Mouse (Mus musculus): ENCODE results near the gene Rbm34. TPM values are rescaled to one million over a fixed set of nuclear protein-coding genes. Genes with fewer than 3 reads are reported as not detected.

Gene Rbm34
- polyA plus RNA-seq, 1 experiment from 2014 or later, result 26.7 TPM

GRCm38 (mm10) chr8:126913241-126914106, 57.4 kb downstream of the Rbm34 start:
- no peak for DNase-seq (ENCODE audit: low read depth, low spot score)
- TF ChIP-seq CTCF (IDR thresholded peaks at IDR 0.05), result no peak
- ATAC-seq, result no peak
- CTCF ChIA-PET, result interaction anchor here (1.2 kb wide), 1 partner anchor 416 kb away, joined by 3 read pairs; no protein-coding TSS in a partner anchor
- H3K27me3 ChIP-seq, result no peaks in the 10 kb centered on the region
- POLR2A ChIA-PET, result no interaction called here
- in situ Hi-C loops (cut with MboI; ENCODE audit: low pct_unique_long_range_greater_than_20kb), result no loop called here

- no peak for ATAC-seq
- TF ChIP-seq CTCF (IDR thresholded peaks at IDR 0.05), result no peak
- ChIA-PET CTCF (no interaction called here), POLR2A (no interaction called here)
- no peak for DNase-seq (ENCODE audit: low read depth, low spot score)
- in situ Hi-C loops (cut with MboI; ENCODE audit: low pct_unique_long_range_greater_than_20kb), result no loop called here
- H3K27me3 ChIP-seq, result no peaks in the 10 kb centered on the region
Observed at GRCm38 (mm10) chr8:126909371-126909802, 61.5 kb downstream of the Rbm34 start.

- POLR2A ChIA-PET, result interaction anchor here (0.5 kb wide), 1 partner anchor 56 kb away, joined by 3 read pairs; no protein-coding TSS in a partner anchor
Observed at GRCm38 (mm10) chr8:126908805-126909204, 62.1 kb downstream of the Rbm34 start.

GRCm38 (mm10) chr8:126907968-126908367, 62.9 kb downstream of the Rbm34 start:
- no peak for TF ChIP-seq CTCF (IDR thresholded peaks at IDR 0.05)
- DNase-seq (ENCODE audit: low read depth, low spot score) (no peak), ATAC-seq (no peak)
- POLR2A ChIA-PET, result no interaction called here
- in situ Hi-C loops (cut with MboI; ENCODE audit: low pct_unique_long_range_greater_than_20kb), result no loop called here
- CTCF ChIA-PET, result interaction anchor here (1.2 kb wide), 1 partner anchor 13 kb away, joined by 3 read pairs; no protein-coding TSS in a partner anchor
- no peaks in the 10 kb centered on the region for H3K27me3 ChIP-seq

More at GRCm38 (mm10) chr8:126908805-126909204, 62.1 kb downstream of the Rbm34 start:
- DNase-seq (ENCODE audit: low read depth, low spot score) (no peak), ATAC-seq (no peak)
- TF ChIP-seq CTCF (IDR thresholded peaks at IDR 0.05), result no peak
- no peaks in the 10 kb centered on the region for H3K27me3 ChIP-seq
- in situ Hi-C loops (cut with MboI; ENCODE audit: low pct_unique_long_range_greater_than_20kb), result no loop called here
- CTCF ChIA-PET, result no interaction called here

GRCm38 (mm10) chr8:126907374-126907773, 63.5 kb downstream of the Rbm34 start:
- no peaks in the 10 kb centered on the region for H3K27me3 ChIP-seq
- in situ Hi-C loops (cut with MboI; ENCODE audit: low pct_unique_long_range_greater_than_20kb), result no loop called here
- ChIA-PET POLR2A (no interaction called here), CTCF (interaction anchor here (1.2 kb wide), 1 partner anchor 13 kb away, joined by 3 read pairs; no protein-coding TSS in a partner anchor)
- no peak for TF ChIP-seq CTCF (IDR thresholded peaks at IDR 0.05)
- DNase-seq (ENCODE audit: low read depth, low spot score), result no peak
- no peak for ATAC-seq

GRCm38 (mm10) chr8:126905387-126905786, 65.5 kb downstream of the Rbm34 start:
- no peaks in the 10 kb centered on the region for H3K27me3 ChIP-seq
- POLR2A ChIA-PET, result interaction anchor here (0.7 kb wide), 1 partner anchor 37 kb away, joined by 5 read pairs; no protein-coding TSS in a partner anchor
- in situ Hi-C loops (cut with MboI; ENCODE audit: low pct_unique_long_range_greater_than_20kb), result no loop called here
- no peak for TF ChIP-seq CTCF (IDR thresholded peaks at IDR 0.05)
- CTCF ChIA-PET, result no interaction called here
- DNase-seq (ENCODE audit: low read depth, low spot score) (no peak), ATAC-seq (no peak)

GRCm38 (mm10) chr8:126903927-126904326, 66.9 kb downstream of the Rbm34 start:
- in situ Hi-C loops (cut with MboI; ENCODE audit: low pct_unique_long_range_greater_than_20kb), result no loop called here
- POLR2A ChIA-PET, result no interaction called here
- ATAC-seq (no peak), DNase-seq (ENCODE audit: low read depth, low spot score) (no peak)
- CTCF ChIA-PET, result interaction anchor here (1.3 to 2.5 kb wide), 2 partner anchors 16 to 18 kb away, joined by 5 to 8 read pairs; no protein-coding TSS in a partner anchor
- H3K27me3 ChIP-seq, result no peaks in the 10 kb centered on the region
- TF ChIP-seq CTCF (IDR thresholded peaks at IDR 0.05), result no peak

- in situ Hi-C loops (cut with MboI; ENCODE audit: low pct_unique_long_range_greater_than_20kb), result no loop called here
- no peak for TF ChIP-seq CTCF (IDR thresholded peaks at IDR 0.05)
- DNase-seq (ENCODE audit: low read depth, low spot score) (peak; percentile 81), ATAC-seq (peak; percentile 46)
- CTCF ChIA-PET, result interaction anchor here (1.3 to 2.5 kb wide), 2 partner anchors 17 kb away, joined by 5 to 8 read pairs; no protein-coding TSS in a partner anchor
- H3K27me3 ChIP-seq, result no peaks in the 10 kb centered on the region
- POLR2A ChIA-PET, result interaction anchor here (1.2 kb wide), 1 partner anchor 10 kb away, joined by 5 read pairs; no protein-coding TSS in a partner anchor
Observed at GRCm38 (mm10) chr8:126903224-126903895, 67.5 kb downstream of the Rbm34 start.

- POLR2A ChIA-PET, result no interaction called here
- DNase-seq (ENCODE audit: low read depth, low spot score) (no peak), ATAC-seq (no peak)
- no peaks in the 10 kb centered on the region for H3K27me3 ChIP-seq
- CTCF ChIA-PET, result no interaction called here
- in situ Hi-C loops (cut with MboI; ENCODE audit: low pct_unique_long_range_greater_than_20kb), result no loop called here
- no peak for TF ChIP-seq CTCF (IDR thresholded peaks at IDR 0.05)
Observed at GRCm38 (mm10) chr8:126901612-126902011, 69.3 kb downstream of the Rbm34 start.

- no peak for ATAC-seq
- no peak for DNase-seq (ENCODE audit: low read depth, low spot score)
- CTCF ChIA-PET, result no interaction called here
- no peaks in the 10 kb centered on the region for H3K27me3 ChIP-seq
- in situ Hi-C loops (cut with MboI; ENCODE audit: low pct_unique_long_range_greater_than_20kb), result no loop called here
- POLR2A ChIA-PET, result interaction anchor here (0.6 kb wide), 1 partner anchor 68 kb away, joined by 3 read pairs; no protein-coding TSS in a partner anchor
- no peak for TF ChIP-seq CTCF (IDR thresholded peaks at IDR 0.05)
Observed at GRCm38 (mm10) chr8:126901049-126901448, 69.8 kb downstream of the Rbm34 start.

Other genes starting within 250 kb of the Rbm34 start
- 316 TPM for gene Tomm20, start 25.2 kb downstream of the Rbm34 start, polyA plus RNA-seq (2021)
- gene Pard3, start 92.8 kb upstream of the Rbm34 start, polyA plus RNA-seq (2021), result 36.8 TPM

Measured in Patski (cell line).